Mouse (Mus musculus) embryonic fibroblast, embryonic 13.5 days (primary cell): ENCODE data around the gene Negr1.

Experiments used
- CTCF ChIP-seq: IDR thresholded peaks from 2 replicates; pipeline ENCODE4 v1.5.1; 2011; ENCODE audit warnings: mild to moderate bottlenecking, control low read depth, low read length, moderate library complexity, borderline replicate concordance; ENCODE audit not compliant: insufficient read depth
- POLR2A ChIP-seq: IDR thresholded peaks from 2 replicates; pipeline ENCODE4 v1.6.1; 2011; ENCODE audit warnings: low read depth, mild to moderate bottlenecking, control low read depth, low read length, moderate library complexity

DNA sequence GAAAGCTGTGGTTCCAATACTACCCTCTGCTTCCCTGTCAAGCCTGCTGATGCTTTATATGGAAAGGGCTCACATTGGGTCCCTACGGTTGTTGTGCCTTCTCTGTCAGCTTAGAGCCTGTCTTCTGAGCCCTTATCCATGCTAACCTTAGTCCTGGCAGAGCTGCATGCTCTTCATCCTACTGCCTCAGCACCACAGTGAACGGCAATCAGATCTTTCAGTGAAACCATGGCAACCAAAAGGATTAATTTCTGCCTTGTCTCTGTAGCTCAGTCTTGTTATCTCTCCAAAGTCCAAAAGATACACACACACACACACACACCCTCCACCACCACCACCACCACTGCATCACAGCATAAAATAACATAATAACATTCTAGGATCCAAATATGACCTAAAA is 656.2 kb downstream of the Negr1 start:
- TF ChIP-seq CTCF (no peak), POLR2A (no peak)
